Mouse (Mus musculus): ENCODE results near the gene Gk5. TPM values are rescaled to one million over a fixed set of nuclear protein-coding genes. Genes with fewer than 3 reads are reported as not detected.
A peak's percentile ranks its signal among the peaks of the same experiment; 100 is the strongest.

The Gk5 gene
- polyA plus RNA-seq, 2 experiments, result 0.41 to 0.51 TPM

- H3K9ac ChIP-seq (replicated peaks), result no peak overlapping the region
- H3K27ac ChIP-seq, result no peak overlapping the region
- H3K4me1 ChIP-seq (replicated peaks; ENCODE audit: control insufficient read depth in 2 of 2, insufficient read depth in 2 of 2, low read length in 1 of 2), result peaks cover 2% of the 10 kb centered on the region in 2 experiments
- H3K36me3 ChIP-seq (replicated peaks; ENCODE audit: control insufficient read depth, insufficient read depth, low read depth), result no peaks in the 10 kb centered on the region
- DNase-seq (ENCODE audit: low read depth in 3 of 3, low spot score in 3 of 3) (no peak), ATAC-seq (ENCODE audit: insufficient read depth) (no peak)
- H3K4me3 ChIP-seq (ENCODE audit: insufficient read depth in 1 of 2, low read depth in 2 of 2, low read length in 2 of 2), result no peak overlapping the region
- 79% methylated on average over 2 of the region's 2 CpGs for WGBS (ENCODE audit: insufficient replicate concordance)
- H3K9me3 ChIP-seq (ENCODE audit: control insufficient read depth, low read length), result no peaks in the 10 kb centered on the region
- TF ChIP-seq CTCF (IDR thresholded peaks at IDR 0.05; ENCODE audit: low read depth) (no peak), EP300 (IDR thresholded peaks at IDR 0.05; ENCODE audit: low read depth) (no peak)
- H3K4me2 ChIP-seq (ENCODE audit: low read depth), result no peak overlapping the region
- no peaks in the 10 kb centered on the region for H3K27me3 ChIP-seq (ENCODE audit: control insufficient read depth, insufficient read depth, low read length)
Measured at GRCm38 (mm10) chr9:96214171-96214570, 95.0 kb downstream of the Gk5 start.

- Histone ChIP-seq H3K4me1 (replicated peaks; ENCODE audit: control insufficient read depth in 2 of 2, insufficient read depth in 2 of 2, low read length in 1 of 2) (peaks cover 3 to 4% of the 10 kb centered on the region in 2 experiments), H3K4me3 (ENCODE audit: insufficient read depth in 1 of 2, low read depth in 2 of 2, low read length in 2 of 2) (no peak overlapping the region), H3K36me3 (replicated peaks; ENCODE audit: control insufficient read depth, insufficient read depth, low read depth) (no peaks in the 10 kb centered on the region), H3K4me2 (ENCODE audit: low read depth) (no peak overlapping the region), H3K9me3 (ENCODE audit: control insufficient read depth, low read length) (no peaks in the 10 kb centered on the region), H3K27ac (no peak overlapping the region), H3K27me3 (ENCODE audit: control insufficient read depth, insufficient read depth, low read length) (no peaks in the 10 kb centered on the region), H3K9ac (replicated peaks) (no peak overlapping the region)
- ATAC-seq (ENCODE audit: insufficient read depth) (no peak), DNase-seq (ENCODE audit: low read depth in 3 of 3, low spot score in 3 of 3) (no peak)
- TF ChIP-seq CTCF (IDR thresholded peaks at IDR 0.05; ENCODE audit: low read depth), result no peak
- TF ChIP-seq EP300 (IDR thresholded peaks at IDR 0.05; ENCODE audit: low read depth), result no peak
- WGBS (ENCODE audit: insufficient replicate concordance), result 71% methylated on average over 1 of the region's 1 CpGs
Measured at GRCm38 (mm10) chr9:96217299-96217698, 98.1 kb downstream of the Gk5 start.

GRCm38 (mm10) chr9:96217799-96218198 lies 98.6 kb downstream of the Gk5 start:
- peaks cover 3 to 4% of the 10 kb centered on the region in 2 experiments for H3K4me1 ChIP-seq (replicated peaks; ENCODE audit: control insufficient read depth in 2 of 2, insufficient read depth in 2 of 2, low read length in 1 of 2)
- no peak overlapping the region for H3K4me2 ChIP-seq (ENCODE audit: low read depth)
- no peak for DNase-seq (ENCODE audit: low read depth in 3 of 3, low spot score in 3 of 3)
- H3K27me3 ChIP-seq (ENCODE audit: control insufficient read depth, insufficient read depth, low read length), result no peaks in the 10 kb centered on the region
- no peak overlapping the region for H3K27ac ChIP-seq
- no peak overlapping the region for H3K4me3 ChIP-seq (ENCODE audit: insufficient read depth in 1 of 2, low read depth in 2 of 2, low read length in 2 of 2)
- no peaks in the 10 kb centered on the region for H3K36me3 ChIP-seq (replicated peaks; ENCODE audit: control insufficient read depth, insufficient read depth, low read depth)
- no peak overlapping the region for H3K9ac ChIP-seq (replicated peaks)
- H3K9me3 ChIP-seq (ENCODE audit: control insufficient read depth, low read length), result no peaks in the 10 kb centered on the region
- ATAC-seq (ENCODE audit: insufficient read depth), result no peak
- TF ChIP-seq CTCF (IDR thresholded peaks at IDR 0.05; ENCODE audit: low read depth) (peak; percentile 69), EP300 (IDR thresholded peaks at IDR 0.05; ENCODE audit: low read depth) (no peak)

GRCm38 (mm10) chr9:96219114-96219669 lies 100.0 kb downstream of the Gk5 start:
- no peaks in the 10 kb centered on the region for H3K9me3 ChIP-seq (ENCODE audit: control insufficient read depth, low read length)
- H3K27ac ChIP-seq, result peak overlapping the region; percentile 14; the same call in 1 of the 2 replicates
- no peaks in the 10 kb centered on the region for H3K36me3 ChIP-seq (replicated peaks; ENCODE audit: control insufficient read depth, insufficient read depth, low read depth)
- no peak overlapping the region for H3K4me2 ChIP-seq (ENCODE audit: low read depth)
- DNase-seq (ENCODE audit: low read depth in 3 of 3, low spot score in 3 of 3) (no peak), ATAC-seq (ENCODE audit: insufficient read depth) (peak; percentile 74; the same call in 1 of the 2 replicates)
- H3K4me3 ChIP-seq (ENCODE audit: insufficient read depth in 1 of 2, low read depth in 2 of 2, low read length in 2 of 2), result no peak overlapping the region
- TF ChIP-seq EP300 (IDR thresholded peaks at IDR 0.05; ENCODE audit: low read depth) (peak; percentile 46), CTCF (IDR thresholded peaks at IDR 0.05; ENCODE audit: low read depth) (no peak)
- H3K4me1 ChIP-seq (replicated peaks; ENCODE audit: control insufficient read depth in 2 of 2, insufficient read depth in 2 of 2, low read length in 1 of 2), result peaks cover 3 to 4% of the 10 kb centered on the region in 2 experiments
- no peaks in the 10 kb centered on the region for H3K27me3 ChIP-seq (ENCODE audit: control insufficient read depth, insufficient read depth, low read length)
- 0 out of 2 replicates have a peak overlapping the region, but pooled peaks have one; percentile 21 for H3K9ac ChIP-seq (replicated peaks)
- WGBS (ENCODE audit: insufficient replicate concordance), result 29% methylated on average over 2 of the region's 2 CpGs

GRCm38 (mm10) chr9:96220419-96220818 lies 101.3 kb downstream of the Gk5 start:
- H3K4me3 ChIP-seq (ENCODE audit: insufficient read depth in 1 of 2, low read depth in 2 of 2, low read length in 2 of 2), result no peak overlapping the region
- no peak overlapping the region for H3K27ac ChIP-seq
- TF ChIP-seq EP300 (IDR thresholded peaks at IDR 0.05; ENCODE audit: low read depth) (no peak), CTCF (IDR thresholded peaks at IDR 0.05; ENCODE audit: low read depth) (no peak)
- H3K9me3 ChIP-seq (ENCODE audit: control insufficient read depth, low read length), result no peaks in the 10 kb centered on the region
- H3K36me3 ChIP-seq (replicated peaks; ENCODE audit: control insufficient read depth, insufficient read depth, low read depth), result no peaks in the 10 kb centered on the region
- no peak overlapping the region for H3K9ac ChIP-seq (replicated peaks)
- H3K27me3 ChIP-seq (ENCODE audit: control insufficient read depth, insufficient read depth, low read length), result no peaks in the 10 kb centered on the region
- ATAC-seq (ENCODE audit: insufficient read depth), result no peak
- no peak for DNase-seq (ENCODE audit: low read depth in 3 of 3, low spot score in 3 of 3)
- no peak overlapping the region for H3K4me2 ChIP-seq (ENCODE audit: low read depth)
- H3K4me1 ChIP-seq (replicated peaks; ENCODE audit: control insufficient read depth in 2 of 2, insufficient read depth in 2 of 2, low read length in 1 of 2), result peaks cover 3 to 4% of the 10 kb centered on the region in 2 experiments
